Mouse (Mus musculus) macrophage (primary cell): ENCODE measurements around the gene Ift57. TPM values are rescaled to one million over a fixed set of nuclear protein-coding genes. Genes with fewer than 3 reads are reported as not detected.

Experiments
- H3K27ac ChIP-seq: fragments of 350-480 bp; formaldehyde crosslinking; 2 replicates; pipeline ENCODE4 v1.9.0; 2021
- H3K36me3 ChIP-seq: fragments of 350-480 bp; formaldehyde crosslinking; 2 replicates; pipeline ENCODE4 v1.9.0; 2021; ENCODE audit errors: inconsistent target
- H3K4me3 ChIP-seq: fragments of 350-480 bp; formaldehyde crosslinking; 2 replicates; pipeline ENCODE4 v1.9.0; 2021; ENCODE audit errors: inconsistent target
- H3K79me2 ChIP-seq: fragments of 350-480 bp; formaldehyde crosslinking; 2 replicates; pipeline ENCODE4 v1.9.0; 2021; ENCODE audit errors: inconsistent target
- WGBS: methylation state at CpG from one replicate; pipeline ENCODE4 v1.1.7; 2026; ENCODE audit warnings: inconsistent platforms; ENCODE audit not compliant: missing documents; 5-methylcytosine and 5-hydroxymethylcytosine counted together
- polyA plus RNA-seq: library from polyadenylated mRNA; stranded (reverse); fragments of 250-400 nt; gene quantifications from 3 replicates; pipeline ENCODE4 v1.2.4, GENCODE M21; 2018; ENCODE audit warnings: inconsistent platforms

Ift57 gene
- polyA plus RNA-seq, 1 experiment from 2014 or later: 17.6 TPM

DNA sequence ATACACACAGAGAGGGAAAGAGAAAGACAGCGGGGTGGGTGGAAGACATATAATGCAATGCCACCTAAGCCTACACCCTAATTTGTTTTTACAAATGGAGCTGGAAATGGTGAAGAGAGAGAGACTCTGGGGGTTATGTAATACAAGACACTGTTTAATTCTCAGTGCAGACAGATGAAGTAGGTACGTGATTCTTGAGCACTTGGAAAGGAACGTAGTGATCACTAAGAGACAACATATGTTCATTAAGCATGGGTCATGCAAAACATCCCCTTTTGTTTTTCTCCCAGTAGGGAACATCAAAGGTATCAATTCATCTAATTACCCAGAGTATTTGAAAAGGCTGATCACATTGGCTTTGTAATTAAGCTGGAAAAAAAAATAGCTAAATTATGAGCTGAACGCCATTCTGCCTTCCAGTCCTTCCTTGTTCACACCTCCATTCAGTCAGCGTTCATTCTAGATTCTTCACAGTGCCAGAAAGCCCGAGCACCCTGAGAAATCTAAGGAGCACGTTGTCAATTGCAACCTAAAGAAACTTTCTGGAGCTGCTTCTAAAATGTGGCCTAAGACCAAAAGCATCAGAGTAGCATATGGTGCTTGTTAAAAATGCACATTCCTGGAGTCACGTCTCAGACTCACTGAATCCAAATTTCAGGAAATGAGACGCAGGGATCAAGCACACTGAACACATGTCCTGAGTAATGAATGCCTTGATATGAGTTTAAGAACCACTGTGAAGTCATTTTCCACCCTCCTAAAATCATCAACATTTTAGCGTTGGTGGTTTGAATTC is 114.0 kb downstream of the Ift57 start:
- H3K27ac ChIP-seq: no peak overlapping the region
- no peaks in the 10 kb centered on the region for H3K79me2 ChIP-seq
- no peak overlapping the region for H3K4me3 ChIP-seq
- no peaks in the 10 kb centered on the region for H3K36me3 ChIP-seq
- 96% methylated on average over 10 of the region's 10 CpGs for WGBS

- Histone ChIP-seq H3K36me3 (no peaks in the 10 kb centered on the region), H3K79me2 (no peaks in the 10 kb centered on the region), H3K4me3 (no peak overlapping the region), H3K27ac (no peak overlapping the region)
- 95% methylated on average over 4 of the region's 4 CpGs for WGBS
Measured at GRCm38 (mm10) chr16:49814419-49814818, 115.4 kb downstream of the Ift57 start.

Other genes with a start within 250 kb of the Ift57 start
- gene Cd47, start 101.3 kb downstream of the Ift57 start, polyA plus RNA-seq: 220 to 294 TPM (median 226 TPM) in 3 replicates